Mouse (Mus musculus) embryonic facial prominence, embryonic 14.5 days (tissue): ENCODE measurements at regions not wholly inside any gene's neighbourhood (a gene's known extent, or its start where the extent isn't known, plus 50 kb on each side); places are given as distances from the start of the nearest gene placed in this dataset.

Source experiments
- ATAC-seq: fragments of 200-750 bp; cut with Nextera tagmentation; 2 replicates; pipeline ENCODE4 v1.8.0; 2017; ENCODE audit warnings: low read depth, moderate number of reproducible peaks, moderate TSS enrichment
- DNase-seq: peaks from one replicate; pipeline ENCODE4 v3.0.0-alpha.2; 2015; ENCODE audit warnings: low spot score
- H3K27ac ChIP-seq: fragments of 300-500 bp; sonication (generic); replicated peaks from 2 replicates; pipeline ENCODE4 v1.5.1; 2014; ENCODE audit warnings: low read depth, mild to moderate bottlenecking, low read length, moderate library complexity
- H3K27me3 ChIP-seq: fragments of 300-500 bp; sonication (generic); replicated peaks from 2 replicates; pipeline ENCODE4 v1.6.1; 2014; ENCODE audit warnings: low read length; ENCODE audit not compliant: control insufficient read depth, insufficient read depth
- H3K36me3 ChIP-seq: fragments of 300-500 bp; sonication (generic); 2 replicates; pipeline ENCODE4 v1.6.1; 2014; ENCODE audit warnings: low read length, mixed read lengths; ENCODE audit not compliant: control insufficient read depth, insufficient read depth
- H3K4me1 ChIP-seq: fragments of 300-500 bp; sonication (generic); 2 replicates; pipeline ENCODE4 v1.6.1; 2014; ENCODE audit warnings: antibody characterized with exemption, low read length; ENCODE audit not compliant: control insufficient read depth, insufficient read depth
- H3K4me2 ChIP-seq: fragments of 300-500 bp; sonication (generic); 2 replicates; pipeline ENCODE4 v1.6.1; 2014; ENCODE audit warnings: low read depth, mild to moderate bottlenecking, low read length, moderate library complexity, mixed read lengths
- H3K4me3 ChIP-seq: fragments of 300-500 bp; sonication (generic); 2 replicates; pipeline ENCODE4 v1.5.1; 2014; ENCODE audit warnings: low read depth, mild to moderate bottlenecking, low read length
- H3K9ac ChIP-seq: fragments of 300-500 bp; sonication (generic); 2 replicates; pipeline ENCODE4 v1.6.1; 2014; ENCODE audit warnings: low read depth, mild to moderate bottlenecking, low read length, moderate library complexity, mixed read lengths
- H3K9me3 ChIP-seq: fragments of 300-500 bp; sonication (generic); 2 replicates; pipeline ENCODE4 v1.6.1; 2016; ENCODE audit warnings: low read length; ENCODE audit not compliant: control insufficient read depth
- WGBS: fragments of 180-500 bp; shearing (Covaris S2); extraction: QIAGEN DNeasy Blood & Tissue Kit; methylation state at CpG from one replicate; pipeline ENCODE4 v1.1.7; 2014; 5-methylcytosine and 5-hydroxymethylcytosine counted together

GRCm38 (mm10) chr12:92509494-92509893 lies 660.5 kb upstream of the Sel1l start:
- 60% methylated on average over 7 of the region's 7 CpGs for WGBS

GRCm38 (mm10) chr12:92508796-92509489 lies 660.0 kb upstream of the Sel1l start:
- Histone ChIP-seq H3K9ac (no peak overlapping the region), H3K4me3 (no peak overlapping the region), H3K27ac (0 out of 2 replicates have a peak overlapping the region, but pooled peaks have one; percentile 15), H3K4me2 (no peak overlapping the region), H3K4me1 (no peaks in the 10 kb centered on the region), H3K36me3 (no peaks in the 10 kb centered on the region), H3K9me3 (no peaks in the 10 kb centered on the region), H3K27me3 (no peaks in the 10 kb centered on the region)
- 60% methylated on average over 5 of the region's 5 CpGs for WGBS
- peak; percentile 57; the same call in 1 of the 2 replicates for ATAC-seq
- DNase-seq = peak; percentile 56

More at GRCm38 (mm10) chr12:92509494-92509893, 660.5 kb upstream of the Sel1l start:
- H3K27ac ChIP-seq = no peak overlapping the region
- H3K4me3 ChIP-seq = no peak overlapping the region
- H3K36me3 ChIP-seq = no peaks in the 10 kb centered on the region
- H3K4me1 ChIP-seq = no peaks in the 10 kb centered on the region
- ATAC-seq (peak; percentile 30; the same call in 1 of the 2 replicates), DNase-seq (peak; percentile 5)
- H3K9me3 ChIP-seq = no peaks in the 10 kb centered on the region
- H3K27me3 ChIP-seq = no peaks in the 10 kb centered on the region
- H3K4me2 ChIP-seq = no peak overlapping the region
- no peak overlapping the region for H3K9ac ChIP-seq

DNA sequence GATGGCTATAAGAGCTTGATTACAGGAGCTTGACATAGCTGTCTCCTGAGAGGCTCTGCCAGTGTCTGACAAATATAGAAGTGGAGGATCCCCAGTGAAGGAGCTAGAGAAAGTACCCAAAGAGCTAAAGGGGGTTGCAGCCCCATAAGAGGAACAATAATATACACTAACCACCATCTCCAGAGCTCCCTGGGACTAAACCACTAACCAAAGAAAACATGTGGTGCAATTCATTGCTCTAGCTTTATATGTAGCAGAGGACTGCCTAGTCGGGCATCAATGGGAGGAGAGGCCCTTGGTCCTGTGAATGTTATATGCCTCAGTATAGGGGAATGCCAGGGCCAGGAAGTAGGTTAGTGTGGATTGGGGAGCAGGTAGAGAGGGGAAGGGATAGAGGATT lies 635.0 kb upstream of the Sel1l start:
- Histone ChIP-seq H3K9me3 (no peaks in the 10 kb centered on the region), H3K4me3 (no peak overlapping the region), H3K27me3 (no peaks in the 10 kb centered on the region), H3K9ac (no peak overlapping the region), H3K4me2 (no peak overlapping the region), H3K4me1 (no peaks in the 10 kb centered on the region), H3K36me3 (no peaks in the 10 kb centered on the region), H3K27ac (no peak overlapping the region)
- DNase-seq (no peak), ATAC-seq (no peak)
- 83% methylated on average over 1 of the region's 1 CpGs for WGBS

GRCm38 (mm10) chr12:92474293-92475062 lies 625.5 kb upstream of the Sel1l start:
- no peak for ATAC-seq
- Histone ChIP-seq H3K27ac (no peak overlapping the region), H3K36me3 (no peaks in the 10 kb centered on the region), H3K4me2 (no peak overlapping the region), H3K4me1 (no peaks in the 10 kb centered on the region), H3K9ac (no peak overlapping the region), H3K9me3 (no peaks in the 10 kb centered on the region), H3K4me3 (no peak overlapping the region), H3K27me3 (no peaks in the 10 kb centered on the region)
- DNase-seq = no peak
- WGBS = 50% methylated on average over 4 of the region's 4 CpGs

GRCm38 (mm10) chr12:92451110-92451818 lies 602.3 kb upstream of the Sel1l start:
- ATAC-seq = no peak
- no peak for DNase-seq
- Histone ChIP-seq H3K36me3 (no peaks in the 10 kb centered on the region), H3K4me1 (no peaks in the 10 kb centered on the region), H3K9me3 (no peaks in the 10 kb centered on the region), H3K27me3 (no peaks in the 10 kb centered on the region), H3K27ac (no peak overlapping the region), H3K4me3 (no peak overlapping the region), H3K9ac (no peak overlapping the region), H3K4me2 (no peak overlapping the region)
- WGBS = 70% methylated on average over 6 of the region's 6 CpGs

- no peak overlapping the region for H3K4me2 ChIP-seq
- no peaks in the 10 kb centered on the region for H3K36me3 ChIP-seq
- no peak for ATAC-seq
- no peak overlapping the region for H3K27ac ChIP-seq
- H3K9ac ChIP-seq = no peak overlapping the region
- no peaks in the 10 kb centered on the region for H3K9me3 ChIP-seq
- H3K27me3 ChIP-seq = no peaks in the 10 kb centered on the region
- H3K4me3 ChIP-seq = no peak overlapping the region
- WGBS = 83% methylated on average over 4 of the region's 4 CpGs
- no peak for DNase-seq
- no peaks in the 10 kb centered on the region for H3K4me1 ChIP-seq
Measured at GRCm38 (mm10) chr12:92418458-92418857, 569.5 kb upstream of the Sel1l start.

DNA sequence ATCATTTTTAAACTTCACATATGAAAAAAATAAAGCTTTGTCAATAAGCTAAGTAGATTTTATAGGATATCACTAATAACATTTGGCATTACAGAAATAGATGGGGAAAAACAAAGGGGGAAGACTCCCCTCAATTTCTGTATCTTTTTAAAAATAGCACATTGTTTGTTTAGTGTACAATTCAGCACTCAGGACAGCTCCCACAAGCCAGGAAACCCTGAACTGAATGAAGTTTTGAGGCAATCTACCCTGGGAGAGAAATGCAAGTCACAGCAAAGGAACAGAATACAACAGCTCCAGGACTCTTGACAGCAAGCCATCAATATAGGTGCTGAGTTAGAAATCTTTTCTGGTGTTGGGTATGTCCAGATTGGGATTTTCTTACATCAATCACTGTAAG lies 556.5 kb upstream of the Sel1l start:
- DNase-seq (peak; percentile 51), ATAC-seq (no peak)
- Histone ChIP-seq H3K4me2 (no peak overlapping the region), H3K4me3 (no peak overlapping the region), H3K4me1 (no peaks in the 10 kb centered on the region), H3K36me3 (no peaks in the 10 kb centered on the region), H3K9me3 (no peaks in the 10 kb centered on the region), H3K27ac (no peak overlapping the region), H3K9ac (no peak overlapping the region), H3K27me3 (no peaks in the 10 kb centered on the region)

GRCm38 (mm10) chr12:92400987-92401386 lies 552.0 kb upstream of the Sel1l start:
- no peak overlapping the region for H3K4me2 ChIP-seq
- DNase-seq = no peak
- H3K9me3 ChIP-seq = no peaks in the 10 kb centered on the region
- H3K9ac ChIP-seq = no peak overlapping the region
- ATAC-seq = no peak
- H3K27ac ChIP-seq = no peak overlapping the region
- 53% methylated on average over 1 of the region's 1 CpGs for WGBS
- H3K4me1 ChIP-seq = no peaks in the 10 kb centered on the region
- no peaks in the 10 kb centered on the region for H3K27me3 ChIP-seq
- no peak overlapping the region for H3K4me3 ChIP-seq
- no peaks in the 10 kb centered on the region for H3K36me3 ChIP-seq
